Mouse (Mus musculus) heart, postnatal 25 days (tissue): ENCODE data around the gene Gm1140. TPM values are rescaled to one million over a fixed set of nuclear protein-coding genes. Genes with fewer than 3 reads are reported as not detected.
"Not testable (repeated sequence)": the region's sequence is repeated elsewhere in the genome, so short reads cannot be mapped to it uniquely, and the experiment has no call there.

Experiments
- DNase-seq: peaks from one replicate; pipeline ENCODE4 v3.0.0; 2022; ENCODE audit warnings: low spot score
- intact Hi-C: fragments of 180-260 bp; cut with DNase I; formaldehyde crosslinking; loops from one replicate; pipeline ENCODE4 v1.15.1; 2025
- total RNA-seq, 2 experiments: library from RNA; stranded (reverse); gene quantifications; 2 replicates each; pipeline ENCODE4 v1.2.3; 2021

Gene Gm1140
- total RNA-seq, result not detected

DNA sequence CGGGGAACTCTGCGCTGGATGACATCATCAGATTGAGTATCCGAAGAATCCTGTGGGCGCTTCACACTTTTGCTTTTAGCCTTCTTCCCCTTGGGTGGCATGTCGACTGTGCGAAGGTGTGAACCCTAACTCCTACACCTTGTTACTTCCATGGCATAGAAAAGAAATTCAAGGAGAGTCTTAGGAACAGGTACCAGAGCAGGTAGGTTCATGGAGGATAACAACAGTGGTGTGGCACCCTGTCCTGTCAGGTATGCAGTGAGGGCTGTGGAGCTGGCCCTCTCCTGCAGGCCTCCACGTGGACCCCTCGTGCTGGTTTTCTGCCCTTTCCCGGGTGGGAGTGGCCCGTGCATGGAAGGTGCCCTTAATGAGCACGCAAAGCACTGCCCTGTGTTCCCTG is at the start of gene Gm1140:
TSS of gene Gm1140 (minus strand) at position 101 of the 400 bp plus-strand sequence.
- intact Hi-C loops, DNase-seq: not testable (repeated sequence)

GRCm38 (mm10) chrX:67695398-67695797 is 2.0 kb upstream of the Gm1140 start, which contains the start of gene Gm14692:
TSS of gene Gm14692 (plus strand) at chrX:67695698.
- DNase-seq, intact Hi-C loops: not testable (repeated sequence)

Other genes starting within 250 kb of the Gm1140 start
- not detected for gene Gm14692, start 2.1 kb upstream of the Gm1140 start, total RNA-seq
- not detected for gene 4933436I01Rik, start 227.9 kb upstream of the Gm1140 start, total RNA-seq